Mouse (Mus musculus): ENCODE measurements around the gene Gnao1. TPM values are rescaled to one million over a fixed set of nuclear protein-coding genes. Genes with fewer than 3 reads are reported as not detected.
A peak's percentile ranks its signal among the peaks of the same experiment; 100 is the strongest.

The Gnao1 gene
- polyA plus RNA-seq, 1 experiment from 2014 or later = 84.5 TPM

- no peak overlapping the region for H3K9ac ChIP-seq
- no peak overlapping the region for H3K4me2 ChIP-seq
- H3K27ac ChIP-seq = no peak overlapping the region
- 94% methylated on average over 4 of the region's 4 CpGs for WGBS
- 0 out of 2 replicates have a peak, but pooled peaks cover 6% of the 10 kb centered on the region for H3K9me3 ChIP-seq
- ATAC-seq (ENCODE audit: low FRiP score) = no peak
- H3K4me3 ChIP-seq (replicated peaks) = no peak overlapping the region
- H3K27me3 ChIP-seq = no peaks in the 10 kb centered on the region
- H3K4me1 ChIP-seq = no peaks in the 10 kb centered on the region
- peaks cover 57% of the 10 kb centered on the region for H3K36me3 ChIP-seq (replicated peaks)
Measured at GRCm38 (mm10) chr8:93989739-93990138, 180.0 kb downstream of the Gnao1 start.

DNA sequence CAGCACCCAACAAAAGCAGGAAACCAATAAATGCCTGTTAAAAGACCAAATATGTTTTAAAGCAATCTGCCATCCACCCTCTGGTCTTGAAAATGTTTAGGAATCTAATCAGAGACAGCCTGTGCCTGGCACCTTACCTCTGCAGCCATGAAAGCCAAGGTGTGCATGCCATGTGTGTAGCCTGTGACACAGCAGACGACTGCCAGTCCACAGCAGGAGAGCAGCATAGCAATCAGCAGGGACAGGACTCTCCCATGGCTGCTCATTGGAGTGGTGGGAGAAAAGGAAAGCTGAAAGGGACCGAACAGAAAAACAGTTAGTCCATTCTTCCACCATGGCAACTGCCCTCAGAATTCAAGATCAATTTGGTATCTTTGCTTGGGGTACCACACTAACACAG is 189.2 kb downstream of the Gnao1 start:
- H3K27me3 ChIP-seq = no peaks in the 10 kb centered on the region
- no peaks in the 10 kb centered on the region for H3K9me3 ChIP-seq
- no peak overlapping the region for H3K4me3 ChIP-seq (replicated peaks)
- H3K27ac ChIP-seq = no peak overlapping the region
- WGBS = 78% methylated on average over 2 of the region's 2 CpGs
- peaks cover 55% of the 10 kb centered on the region for H3K36me3 ChIP-seq (replicated peaks)
- no peak overlapping the region for H3K4me2 ChIP-seq
- no peak for ATAC-seq (ENCODE audit: low FRiP score)
- H3K9ac ChIP-seq = no peak overlapping the region
- H3K4me1 ChIP-seq = no peaks in the 10 kb centered on the region

- ATAC-seq (ENCODE audit: low FRiP score) = no peak
- Histone ChIP-seq H3K9me3 (no peaks in the 10 kb centered on the region), H3K4me3 (replicated peaks) (no peak overlapping the region), H3K27me3 (no peaks in the 10 kb centered on the region), H3K4me2 (no peak overlapping the region), H3K4me1 (peaks cover 5% of the 10 kb centered on the region), H3K36me3 (replicated peaks) (peaks cover 38% of the 10 kb centered on the region), H3K27ac (no peak overlapping the region), H3K9ac (no peak overlapping the region)
- 85% methylated on average over 9 of the region's 9 CpGs for WGBS
Measured at GRCm38 (mm10) chr8:94004139-94004538, 194.4 kb downstream of the Gnao1 start.

DNA sequence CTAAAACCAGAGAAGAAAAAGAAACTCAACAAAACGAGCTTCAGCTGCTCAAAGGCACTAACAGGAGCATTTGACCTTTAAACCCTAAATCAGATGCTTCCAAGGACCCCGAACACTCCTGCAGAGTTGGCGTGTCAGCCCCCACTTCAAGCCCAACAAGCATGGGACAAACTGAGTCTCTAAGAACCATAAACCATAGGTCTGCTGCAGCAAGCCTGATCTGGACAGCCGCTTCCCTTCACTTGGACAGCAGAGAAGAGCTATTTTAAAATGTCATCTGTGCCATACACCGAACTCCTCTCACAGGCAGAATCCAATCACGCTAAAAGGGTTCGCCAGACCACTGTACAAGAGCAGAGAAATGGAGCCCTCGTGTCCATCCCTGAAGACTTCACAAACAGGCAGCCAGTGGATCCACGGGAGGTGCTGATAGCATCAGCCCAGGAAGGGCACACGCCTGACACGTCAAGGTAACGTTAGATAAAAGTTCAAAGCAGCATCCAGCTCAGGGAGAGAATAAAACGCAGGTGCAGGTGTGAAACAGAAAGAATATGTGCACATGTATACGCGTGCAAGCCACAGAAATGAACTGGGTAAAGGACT is 199.6 kb downstream of the Gnao1 start:
- no peak overlapping the region for H3K4me3 ChIP-seq (replicated peaks)
- H3K9me3 ChIP-seq = no peaks in the 10 kb centered on the region
- peaks cover 29% of the 10 kb centered on the region for H3K4me1 ChIP-seq
- H3K36me3 ChIP-seq (replicated peaks) = peaks cover 5% of the 10 kb centered on the region
- ATAC-seq (ENCODE audit: low FRiP score) = no peak
- H3K9ac ChIP-seq = no peak overlapping the region
- H3K27me3 ChIP-seq = no peaks in the 10 kb centered on the region
- H3K27ac ChIP-seq = peak overlapping the region; percentile 31; the same call in 1 of the 2 replicates
- WGBS = 68% methylated on average over 15 of the region's 15 CpGs
- no peak overlapping the region for H3K4me2 ChIP-seq

DNA sequence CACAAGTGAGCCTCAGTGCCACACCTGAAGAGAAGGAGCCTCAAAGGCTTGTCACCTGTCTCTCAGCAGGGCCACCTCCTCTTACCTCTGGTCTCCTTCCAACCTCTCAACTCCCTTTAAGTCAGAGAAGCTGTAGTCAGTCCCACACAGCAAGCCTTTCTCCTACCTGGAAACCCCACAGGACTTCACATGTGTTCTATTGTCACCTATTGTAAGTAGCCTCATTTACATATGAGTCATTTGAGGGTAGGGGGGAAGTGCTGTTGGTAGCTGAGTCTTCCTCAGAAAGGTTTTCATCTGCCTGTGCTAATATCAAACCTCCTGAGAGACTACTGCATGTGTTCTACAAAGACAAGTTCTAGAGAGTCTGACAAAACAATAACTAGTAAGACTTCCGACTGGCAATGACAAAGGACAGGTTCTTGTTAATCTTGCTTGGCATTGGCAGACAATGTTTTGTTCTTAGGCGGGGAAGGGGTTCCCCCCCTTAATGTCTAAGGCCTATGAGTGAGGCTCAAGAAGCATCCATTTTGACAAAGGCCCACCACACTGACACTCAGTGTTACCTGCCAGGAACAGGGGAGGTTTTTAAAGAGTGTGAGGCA is 200.4 kb downstream of the Gnao1 start:
- H3K4me1 ChIP-seq = peaks cover 29% of the 10 kb centered on the region
- WGBS = 38% methylated on average over 2 of the region's 2 CpGs
- H3K4me2 ChIP-seq = no peak overlapping the region; the same call in 1 of the 2 replicates
- ATAC-seq (ENCODE audit: low FRiP score) = no peak
- H3K27ac ChIP-seq = no peak overlapping the region
- H3K9ac ChIP-seq = 0 out of 2 replicates have a peak overlapping the region, but pooled peaks have one; percentile 25
- no peaks in the 10 kb centered on the region for H3K9me3 ChIP-seq
- no peaks in the 10 kb centered on the region for H3K27me3 ChIP-seq
- peaks cover 5% of the 10 kb centered on the region; the same call in 1 of the 2 replicates for H3K36me3 ChIP-seq (replicated peaks)
- peak overlapping the region; percentile 10; the same call in 1 of the 2 replicates for H3K4me3 ChIP-seq (replicated peaks)

DNA sequence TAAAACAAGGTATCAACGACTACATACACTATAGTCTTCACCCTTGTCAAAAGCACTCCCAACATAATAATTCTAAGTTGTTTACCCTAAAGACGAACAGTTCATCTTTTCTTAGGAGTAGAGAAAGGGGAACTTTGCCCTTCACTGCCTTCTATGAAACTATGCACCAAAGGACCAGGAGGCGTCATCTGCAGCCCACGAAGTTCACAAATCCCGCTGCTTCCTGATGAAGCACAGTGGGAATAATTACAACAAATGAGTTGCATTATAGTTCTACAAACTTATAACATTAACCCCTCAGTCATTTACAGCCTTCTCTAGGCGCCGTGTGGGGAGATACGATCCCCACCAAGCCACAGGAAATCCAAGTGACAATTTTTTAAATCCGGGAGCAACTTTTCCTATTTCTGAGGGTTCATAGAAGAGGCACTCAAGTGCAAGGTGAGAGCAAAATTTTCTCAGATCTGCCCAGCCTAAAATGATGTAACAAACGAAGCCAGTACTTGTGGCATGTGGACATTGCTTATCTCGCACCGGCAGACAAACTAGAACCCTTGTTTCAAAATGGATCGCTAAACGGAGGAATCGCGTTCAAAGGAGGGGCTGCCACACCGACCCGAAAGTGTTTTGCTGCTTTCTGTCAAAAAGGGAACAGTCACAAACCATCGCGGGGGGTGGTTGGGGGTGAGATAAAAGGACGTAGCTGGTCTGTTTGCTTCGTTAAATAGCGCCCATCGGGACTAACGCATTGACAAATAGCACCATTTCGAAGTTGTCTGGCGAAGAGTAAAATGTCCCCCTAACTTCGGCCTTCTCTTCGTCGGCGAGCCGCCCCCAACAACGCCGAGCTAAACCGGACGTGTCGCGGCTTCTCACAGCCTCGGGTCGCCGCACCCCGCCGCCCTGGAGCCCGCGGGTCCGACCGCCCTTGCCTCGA is 201.6 kb downstream of the Gnao1 start:
- Histone ChIP-seq H3K4me3 (replicated peaks) (peak overlapping the region; percentile 96), H3K4me2 (peak overlapping the region; percentile 91), H3K9me3 (no peaks in the 10 kb centered on the region), H3K36me3 (replicated peaks) (peaks cover 5% of the 10 kb centered on the region; the same call in 1 of the 2 replicates), H3K4me1 (peaks cover 29% of the 10 kb centered on the region), H3K27ac (peak overlapping the region; percentile 95), H3K9ac (peak overlapping the region; percentile 96), H3K27me3 (no peaks in the 10 kb centered on the region)
- no peak for ATAC-seq (ENCODE audit: low FRiP score)
- 4% methylated on average over 48 of the region's 48 CpGs for WGBS

GRCm38 (mm10) chr8:94012013-94012951 is 202.5 kb downstream of the Gnao1 start, which contains the start of gene Amfr:
Gene Amfr (minus strand): TSS chr8:94012842.
- Histone ChIP-seq H3K4me3 (replicated peaks) (peak within 1 kb of the TSS; percentile 96), H3K36me3 (replicated peaks) (peaks cover 5% of the 10 kb centered on the region; the same call in 1 of the 2 replicates), H3K9ac (peak within 1 kb of the TSS; percentile 96), H3K27me3 (no peaks in the 10 kb centered on the region), H3K4me2 (peak within 1 kb of the TSS; percentile 91), H3K9me3 (no peaks in the 10 kb centered on the region), H3K27ac (peak within 1 kb of the TSS; percentile 95), H3K4me1 (peaks cover 29% of the 10 kb centered on the region)
- ATAC-seq (ENCODE audit: low FRiP score) = peak; percentile 92
- WGBS = under 1% methylated on average over 107 of the region's 130 CpGs

DNA sequence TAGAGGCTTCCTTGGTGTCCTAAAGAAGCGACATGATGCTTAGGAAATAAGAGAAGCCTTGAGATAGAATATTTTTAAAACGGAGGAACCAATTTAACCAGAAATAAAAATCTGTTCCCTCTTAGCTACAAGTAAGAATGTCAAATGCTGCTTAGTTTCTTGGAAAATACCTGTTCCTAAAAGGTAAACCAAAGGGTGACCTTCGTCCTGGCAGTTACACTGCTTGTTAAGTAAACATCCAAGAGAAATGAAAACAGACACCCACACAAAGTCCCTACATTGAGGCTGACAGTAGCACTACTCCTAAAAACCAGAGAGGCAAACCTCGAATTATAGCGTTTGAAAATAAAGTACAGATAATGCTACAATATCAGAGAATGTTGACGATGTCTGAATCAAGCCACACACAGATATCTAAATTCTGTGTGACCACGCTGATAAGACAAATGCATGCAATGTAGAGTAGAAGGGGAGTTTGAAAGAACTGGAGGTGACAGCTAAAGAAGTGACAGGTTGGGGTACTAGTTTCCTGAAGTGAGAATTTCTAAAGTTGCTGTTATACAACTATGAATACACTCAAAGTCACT is 203.4 kb downstream of the Gnao1 start:
- peak overlapping the region; percentile 95; the same call in 1 of the 2 replicates for H3K27ac ChIP-seq
- H3K27me3 ChIP-seq = no peaks in the 10 kb centered on the region
- peaks cover 29% of the 10 kb centered on the region for H3K4me1 ChIP-seq
- H3K9me3 ChIP-seq = no peaks in the 10 kb centered on the region
- ATAC-seq (ENCODE audit: low FRiP score) = no peak
- peak overlapping the region; percentile 96 for H3K4me3 ChIP-seq (replicated peaks)
- WGBS = 39% methylated on average over 7 of the region's 7 CpGs
- H3K36me3 ChIP-seq (replicated peaks) = peaks cover 5% of the 10 kb centered on the region; the same call in 1 of the 2 replicates
- peak overlapping the region; percentile 96 for H3K9ac ChIP-seq
- peak overlapping the region; percentile 91 for H3K4me2 ChIP-seq

Small RNA genes within 50 kb of the gene (microRNA-seq; reads per million reads assigned to microRNA genes)
- not detected for gene Gm24159

Other genes starting within 250 kb of the Gnao1 start
- gene Amfr, start 202.9 kb downstream of the Gnao1 start, polyA plus RNA-seq (2016; fragmentation: Nextera tagmentation; extraction: Ambion mirVana) = 66.3 and 68.5 TPM in 2 replicates
- 205 and 206 TPM in 2 replicates for gene Nudt21, start 227.1 kb downstream of the Gnao1 start, polyA plus RNA-seq (2016; fragmentation: Nextera tagmentation; extraction: Ambion mirVana)
- 15.0 and 15.9 TPM in 2 replicates for gene Ogfod1, start 227.2 kb downstream of the Gnao1 start, polyA plus RNA-seq (2016; fragmentation: Nextera tagmentation; extraction: Ambion mirVana)

Measured in forebrain, embryonic 12.5 days (tissue).